Mouse (Mus musculus) hindbrain, embryonic 11.5 days (tissue): ENCODE measurements around the gene Naxe. TPM values are rescaled to one million over a fixed set of nuclear protein-coding genes. Genes with fewer than 3 reads are reported as not detected.

Experiments
- ATAC-seq: fragments of 200-750 bp; cut with Nextera tagmentation; 2 replicates; pipeline ENCODE4 v1.8.0; 2017; ENCODE audit warnings: mild to moderate bottlenecking, moderate TSS enrichment, moderate library complexity; ENCODE audit not compliant: low FRiP score
- DNase-seq: peaks from one replicate; pipeline ENCODE4 v3.0.0-alpha.2; 2015; ENCODE audit warnings: low spot score
- H3K27ac ChIP-seq: fragments of 300-500 bp; sonication (generic); 2 replicates; pipeline ENCODE4 v1.5.1; 2014; ENCODE audit warnings: mild to moderate bottlenecking, low read depth, low read length
- H3K27me3 ChIP-seq: fragments of 300-500 bp; sonication (generic); 2 replicates; pipeline ENCODE4 v1.6.1; 2014; ENCODE audit warnings: mild to moderate bottlenecking, low read length, moderate library complexity, mixed read lengths; ENCODE audit not compliant: control insufficient read depth, insufficient read depth
- H3K36me3 ChIP-seq: fragments of 300-500 bp; sonication (generic); 2 replicates; pipeline ENCODE4 v1.6.1; 2014; ENCODE audit warnings: mild to moderate bottlenecking, low read length, moderate library complexity, mixed read lengths; ENCODE audit not compliant: control insufficient read depth, insufficient read depth
- H3K4me1 ChIP-seq: fragments of 300-500 bp; sonication (generic); replicated peaks from 2 replicates; pipeline ENCODE4 v1.6.1; 2014; ENCODE audit warnings: low read length, mixed read lengths; ENCODE audit not compliant: control insufficient read depth, insufficient read depth
- H3K4me2 ChIP-seq: fragments of 300-500 bp; sonication (generic); replicated peaks from 2 replicates; pipeline ENCODE4 v1.6.1; 2014; ENCODE audit warnings: mild to moderate bottlenecking, low read depth, low read length
- H3K4me3 ChIP-seq: fragments of 300-500 bp; sonication (generic); 2 replicates; pipeline ENCODE4 v1.5.1; 2014; ENCODE audit warnings: low read depth, low read length
- H3K9ac ChIP-seq: fragments of 300-500 bp; sonication (generic); 2 replicates; pipeline ENCODE4 v1.6.1; 2014; ENCODE audit warnings: low read depth, low read length
- H3K9me3 ChIP-seq: fragments of 300-500 bp; sonication (generic); 2 replicates; pipeline ENCODE4 v1.6.1; 2016; ENCODE audit warnings: low read length; ENCODE audit not compliant: control insufficient read depth
- WGBS: fragments of 180-500 bp; shearing (Covaris S2); extraction: QIAGEN DNeasy Blood & Tissue Kit; methylation state at CpG from one replicate; pipeline ENCODE4 v1.1.7; 2014; 5-methylcytosine and 5-hydroxymethylcytosine counted together
- polyA plus RNA-seq: library from polyadenylated mRNA; unstranded; fragments of >200 nt; fragmentation: Nextera tagmentation; extraction: Ambion mirVana; gene quantifications from 2 replicates; pipeline ENCODE4 v1.2.1, GENCODE M21; 2014

Naxe gene
- polyA plus RNA-seq, 1 experiment from 2014 or later, result 133 TPM

GRCm38 (mm10) chr3:88035561-88036293 lies 22.6 kb downstream of the Naxe start:
- no peak for DNase-seq
- ATAC-seq, result no peak
- Histone ChIP-seq H3K9ac (no peak overlapping the region), H3K9me3 (no peaks in the 10 kb centered on the region), H3K4me1 (no peaks in the 10 kb centered on the region), H3K4me3 (no peak overlapping the region), H3K27ac (no peak overlapping the region), H3K27me3 (peaks cover 2% of the 10 kb centered on the region; the same call in 1 of the 2 replicates), H3K4me2 (no peak overlapping the region), H3K36me3 (no peaks in the 10 kb centered on the region)
- WGBS, result 89% methylated on average over 1 of the region's 1 CpGs

GRCm38 (mm10) chr3:88033506-88033905 lies 24.8 kb downstream of the Naxe start:
- H3K9me3 ChIP-seq, result no peaks in the 10 kb centered on the region
- 76% methylated on average over 5 of the region's 5 CpGs for WGBS
- H3K36me3 ChIP-seq, result no peaks in the 10 kb centered on the region
- no peak overlapping the region for H3K9ac ChIP-seq
- no peaks in the 10 kb centered on the region for H3K4me1 ChIP-seq
- H3K27me3 ChIP-seq, result 0 out of 2 replicates have a peak, but pooled peaks cover 2% of the 10 kb centered on the region
- no peak for DNase-seq
- ATAC-seq, result no peak
- no peak overlapping the region for H3K4me3 ChIP-seq
- H3K27ac ChIP-seq, result no peak overlapping the region
- no peak overlapping the region for H3K4me2 ChIP-seq

- H3K27me3 ChIP-seq, result peaks cover 7% of the 10 kb centered on the region; the same call in 1 of the 2 replicates
- 16% methylated on average over 19 of the region's 19 CpGs for WGBS
Observed at GRCm38 (mm10) chr3:88030608-88031395, 27.5 kb downstream of the Naxe start.

GRCm38 (mm10) chr3:88027434-88028186 lies 30.7 kb downstream of the Naxe start, which contains the start of gene Hapln2:
Gene Hapln2 (minus strand): TSS chr3:88027583.
- no peaks in the 10 kb centered on the region for H3K9me3 ChIP-seq
- no peak within 1 kb of the TSS for H3K4me2 ChIP-seq
- peaks cover 34% of the 10 kb centered on the region for H3K27me3 ChIP-seq
- ATAC-seq (no peak), DNase-seq (peak; percentile 45)
- H3K36me3 ChIP-seq, result no peaks in the 10 kb centered on the region
- no peak within 1 kb of the TSS for H3K27ac ChIP-seq
- H3K9ac ChIP-seq, result no peak within 1 kb of the TSS
- peaks cover 9% of the 10 kb centered on the region for H3K4me1 ChIP-seq
- WGBS, result 42% methylated on average over 5 of the region's 5 CpGs
- H3K4me3 ChIP-seq, result no peak within 1 kb of the TSS

More at GRCm38 (mm10) chr3:88030608-88031395, 27.5 kb downstream of the Naxe start:
- H3K4me1 ChIP-seq, result no peaks in the 10 kb centered on the region
- no peak overlapping the region for H3K27ac ChIP-seq
- no peaks in the 10 kb centered on the region for H3K36me3 ChIP-seq
- no peak overlapping the region for H3K9ac ChIP-seq
- no peak for ATAC-seq
- DNase-seq, result no peak
- H3K4me2 ChIP-seq, result no peak overlapping the region
- no peaks in the 10 kb centered on the region for H3K9me3 ChIP-seq
- no peak overlapping the region for H3K4me3 ChIP-seq

- Histone ChIP-seq H3K27me3 (peaks cover 42% of the 10 kb centered on the region), H3K9me3 (no peaks in the 10 kb centered on the region), H3K4me2 (no peak overlapping the region), H3K4me1 (peaks cover 11% of the 10 kb centered on the region), H3K27ac (no peak overlapping the region), H3K4me3 (no peak overlapping the region), H3K9ac (no peak overlapping the region), H3K36me3 (no peaks in the 10 kb centered on the region)
- no peak for ATAC-seq
- 63% methylated on average over 7 of the region's 7 CpGs for WGBS
- DNase-seq, result no peak
Observed at GRCm38 (mm10) chr3:88026823-88027222, 31.5 kb downstream of the Naxe start.

- DNase-seq (peak; percentile 69), ATAC-seq (peak; percentile 80)
- under 1% methylated on average over 73 of the region's 81 CpGs for WGBS
- Histone ChIP-seq H3K4me3 (peak overlapping the region; percentile 52), H3K36me3 (no peaks in the 10 kb centered on the region), H3K4me2 (peak overlapping the region; percentile 98), H3K9ac (0 out of 2 replicates have a peak overlapping the region, but pooled peaks have one; percentile 24), H3K9me3 (no peaks in the 10 kb centered on the region), H3K27ac (no peak overlapping the region), H3K4me1 (peaks cover 11% of the 10 kb centered on the region), H3K27me3 (peaks cover 58% of the 10 kb centered on the region)
Observed at GRCm38 (mm10) chr3:88023192-88024074, 34.9 kb downstream of the Naxe start.

GRCm38 (mm10) chr3:88022322-88023191 lies 35.7 kb downstream of the Naxe start:
- Histone ChIP-seq H3K4me2 (peak overlapping the region; percentile 98), H3K27ac (no peak overlapping the region), H3K9ac (0 out of 2 replicates have a peak overlapping the region, but pooled peaks have one; percentile 24), H3K4me3 (peak overlapping the region; percentile 52), H3K36me3 (no peaks in the 10 kb centered on the region), H3K9me3 (no peaks in the 10 kb centered on the region), H3K27me3 (peaks cover 58% of the 10 kb centered on the region), H3K4me1 (peaks cover 11% of the 10 kb centered on the region)
- DNase-seq (peak; percentile 92), ATAC-seq (peak; percentile 91)
- under 1% methylated on average over 66 of the region's 66 CpGs for WGBS
